Mouse (Mus musculus) liver, adult 2 months (tissue): Measurements from ENCODE around the gene Jak2.

Source experiments
- CTCF ChIP-seq: fragments of 200-500 bp; IDR thresholded peaks from 2 replicates; pipeline ENCODE4 v1.5.1; 2011; ENCODE audit warnings: low read depth, low read length, control low read depth
- POLR2A ChIP-seq: fragments of 200-500 bp; IDR thresholded peaks from 2 replicates; pipeline ENCODE4 v1.6.1; 2011; ENCODE audit warnings: low read length, control low read depth; ENCODE audit not compliant: insufficient read depth; ENCODE audit errors: extremely low read depth

DNA sequence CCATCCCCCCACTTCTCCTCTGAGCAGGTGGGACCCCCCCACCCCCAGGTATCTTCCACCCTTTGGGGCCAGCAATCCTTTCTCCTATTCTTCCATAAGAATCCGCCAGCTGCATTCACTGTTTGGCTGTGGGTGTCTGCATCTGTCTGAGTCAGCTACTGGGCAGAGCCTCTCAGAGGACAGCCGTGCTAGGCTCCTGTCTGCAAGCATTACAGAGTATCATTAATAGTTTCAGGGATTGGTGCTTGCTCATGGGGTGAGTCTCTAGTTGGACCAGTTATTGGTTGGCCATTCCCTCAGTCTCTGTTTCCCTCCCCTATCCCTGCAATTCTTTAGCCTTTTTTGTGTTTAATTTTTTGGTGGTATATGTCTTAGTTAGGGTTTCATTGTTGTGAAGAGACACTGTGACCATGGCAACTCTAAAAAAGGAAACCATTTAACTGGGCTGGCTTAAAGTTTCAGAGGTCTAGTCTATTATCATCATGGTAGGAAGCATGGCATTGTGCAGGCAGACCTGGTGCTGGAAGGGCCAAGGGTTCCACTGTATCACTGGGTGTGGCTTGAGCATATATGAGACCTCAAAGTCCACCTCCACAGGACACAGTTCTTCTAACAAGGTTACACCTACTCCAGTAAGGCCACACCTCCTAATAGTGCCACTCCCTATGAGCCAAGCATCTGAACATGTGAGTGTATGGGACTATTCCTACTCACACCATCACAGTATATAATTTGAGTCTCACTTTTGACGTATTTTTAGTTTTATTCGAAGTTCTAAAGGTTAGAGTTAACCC lies 15.6 kb downstream of the Jak2 start:
- TF ChIP-seq POLR2A: no peak
- TF ChIP-seq CTCF: no peak
